Comparison of ENCODE assay signal across 8 mouse cellular contexts in genomic region chr11:19012463-19013115, GRCm38 (mm10). TPM values are rescaled to one million over a fixed set of nuclear protein-coding genes. Genes with fewer than 3 reads are reported as not detected.
A peak's percentile ranks its signal among the peaks of the same experiment; 100 is the strongest.
DNase-seq lines count a peak whose midpoint lies in the region; ATAC-seq lines count a peak whose summit lies in the region.

No protein-coding gene starts in this region.

- H3K9ac ChIP-seq in heart, embryonic 11.5 days (ENCODE audit: low read depth, low read length) = peak overlapping the region; percentile 99
- H3K9ac ChIP-seq in embryonic facial prominence, embryonic 11.5 days (replicated peaks; ENCODE audit: low read length) = no peak overlapping the region; the same call in 1 of the 2 replicates
- H3K9ac ChIP-seq in hindbrain, embryonic 12.5 days = peak overlapping the region; percentile 99
- H3K9ac ChIP-seq in midbrain, embryonic 16.5 days (ENCODE audit: low read depth, low read length) = no peak overlapping the region

- H3K27me3 ChIP-seq in heart, embryonic 11.5 days (ENCODE audit: control insufficient read depth, insufficient read depth, low read length) = no peaks in the 10 kb centered on the region
- peaks cover 12% of the 10 kb centered on the region for H3K27me3 ChIP-seq in embryonic facial prominence, embryonic 11.5 days (ENCODE audit: control insufficient read depth, insufficient read depth, low read length)
- no peaks in the 10 kb centered on the region for H3K27me3 ChIP-seq in hindbrain, embryonic 12.5 days
- H3K27me3 ChIP-seq in midbrain, embryonic 16.5 days (ENCODE audit: control insufficient read depth, insufficient read depth, low read depth, low read length) = peaks cover 18% of the 10 kb centered on the region

- no peak for ATAC-seq in heart, embryonic 11.5 days (replicated peaks; ENCODE audit: insufficient number of reproducible peaks, low FRiP score, low TSS enrichment)
- no peak for ATAC-seq in embryonic facial prominence, embryonic 11.5 days (replicated peaks; ENCODE audit: insufficient number of reproducible peaks, low FRiP score, low TSS enrichment, low read depth)
- no peak for ATAC-seq in hindbrain, embryonic 12.5 days (ENCODE audit: low FRiP score)
- no peak for ATAC-seq in midbrain, embryonic 16.5 days

- H3K4me2 ChIP-seq in heart, embryonic 11.5 days = peak overlapping the region; percentile 81
- peak overlapping the region; percentile 82 for H3K4me2 ChIP-seq in embryonic facial prominence, embryonic 11.5 days (ENCODE audit: low read depth, low read length)
- peak overlapping the region; percentile 85 for H3K4me2 ChIP-seq in hindbrain, embryonic 12.5 days (replicated peaks)
- H3K4me2 ChIP-seq in midbrain, embryonic 16.5 days (ENCODE audit: low read length) = peak overlapping the region; percentile 62

- intact Hi-C loops in heart, postnatal 10 days (cut with DNase I) = no loop called here
- intact Hi-C loops in left cerebral cortex, postnatal 36 days (cut with DNase I) = no loop called here

- peaks cover 40% of the 10 kb centered on the region for H3K4me1 ChIP-seq in heart, embryonic 11.5 days (ENCODE audit: control insufficient read depth, insufficient read depth, low read length)
- peaks cover 4% of the 10 kb centered on the region for H3K4me1 ChIP-seq in embryonic facial prominence, embryonic 11.5 days (ENCODE audit: control insufficient read depth, insufficient read depth, low read length)
- peaks cover 52% of the 10 kb centered on the region for H3K4me1 ChIP-seq in hindbrain, embryonic 12.5 days
- H3K4me1 ChIP-seq in midbrain, embryonic 16.5 days (ENCODE audit: control insufficient read depth, insufficient read depth, low read length) = peaks cover 15% of the 10 kb centered on the region

- WGBS in heart, embryonic 11.5 days (ENCODE audit: insufficient replicate concordance) = 20% methylated on average over 2 of the region's 2 CpGs
- 21% methylated on average over 2 of the region's 2 CpGs for WGBS in embryonic facial prominence, embryonic 11.5 days
- WGBS in hindbrain, embryonic 12.5 days = 8% methylated on average over 2 of the region's 2 CpGs
- WGBS in midbrain, embryonic 16.5 days = 22% methylated on average over 2 of the region's 2 CpGs

- no peak for DNase-seq in heart, postnatal 10 days
- no peak for DNase-seq in embryonic facial prominence, embryonic 11.5 days (ENCODE audit: low spot score)
- no peak for DNase-seq in left cerebral cortex, postnatal 36 days (ENCODE audit: low spot score in 2 of 2)
- DNase-seq in layer of hippocampus, adult 18-20 months (ENCODE audit: low spot score in 2 of 2) = no peak
- DNase-seq in kidney, postnatal 10 days = no peak

- H3K36me3 ChIP-seq in heart, embryonic 11.5 days (ENCODE audit: control insufficient read depth, insufficient read depth, low read length) = peaks cover 2% of the 10 kb centered on the region; the same call in 1 of the 2 replicates
- H3K36me3 ChIP-seq in embryonic facial prominence, embryonic 11.5 days (replicated peaks; ENCODE audit: control insufficient read depth, insufficient read depth, low read depth, low read length) = no peaks in the 10 kb centered on the region
- 0 out of 2 replicates have a peak, but pooled peaks cover 2% of the 10 kb centered on the region for H3K36me3 ChIP-seq in hindbrain, embryonic 12.5 days
- no peaks in the 10 kb centered on the region for H3K36me3 ChIP-seq in midbrain, embryonic 16.5 days (ENCODE audit: control insufficient read depth, insufficient read depth, low read length)

- no peaks in the 10 kb centered on the region for H3K9me3 ChIP-seq in heart, embryonic 11.5 days (replicated peaks; ENCODE audit: control insufficient read depth, low read length)
- H3K9me3 ChIP-seq in embryonic facial prominence, embryonic 11.5 days (replicated peaks; ENCODE audit: control insufficient read depth, low read length) = no peaks in the 10 kb centered on the region
- no peaks in the 10 kb centered on the region for H3K9me3 ChIP-seq in hindbrain, embryonic 12.5 days (replicated peaks)
- H3K9me3 ChIP-seq in midbrain, embryonic 16.5 days (replicated peaks; ENCODE audit: control insufficient read depth, low read length, poor library complexity, severe bottlenecking) = no peaks in the 10 kb centered on the region

- H3K4me3 ChIP-seq in heart, embryonic 11.5 days (ENCODE audit: low read depth, low read length) = peak overlapping the region; percentile 70
- peak overlapping the region; percentile 62 for H3K4me3 ChIP-seq in embryonic facial prominence, embryonic 11.5 days (ENCODE audit: low read depth, low read length)
- peak overlapping the region; percentile 76 for H3K4me3 ChIP-seq in hindbrain, embryonic 12.5 days
- 0 out of 2 replicates have a peak overlapping the region, but pooled peaks have one; percentile 34 for H3K4me3 ChIP-seq in midbrain, embryonic 16.5 days (ENCODE audit: low read depth, low read length)

- peak overlapping the region; percentile 100 for H3K27ac ChIP-seq in heart, embryonic 11.5 days (ENCODE audit: low read depth, low read length)
- no peak overlapping the region; the same call in none of the 2 replicates for H3K27ac ChIP-seq in embryonic facial prominence, embryonic 11.5 days (replicated peaks; ENCODE audit: low read depth, low read length)
- H3K27ac ChIP-seq in hindbrain, embryonic 12.5 days = peak overlapping the region; percentile 100
- no peak overlapping the region for H3K27ac ChIP-seq in midbrain, embryonic 16.5 days (ENCODE audit: low read length)

RNA-seq across cellular contexts. Expression of gene Meis1, which starts 6.2 kb away (rescaled TPM):
- polyA plus RNA-seq in heart, embryonic 11.5 days (2014; fragmentation: Nextera tagmentation; extraction: Ambion mirVana) = 72.8 and 89.0 TPM in 2 replicates
- total RNA-seq in heart, postnatal 10 days (2021) = 10 to 100 TPM; 26.9 to 44.1 TPM
- 89.8 and 91.2 TPM in 2 replicates for polyA plus RNA-seq in embryonic facial prominence, embryonic 11.5 days (2014; fragmentation: Nextera tagmentation; extraction: Ambion mirVana)
- 173 and 204 TPM in 2 replicates for polyA plus RNA-seq in hindbrain, embryonic 12.5 days (2016; fragmentation: Nextera tagmentation; extraction: Ambion mirVana)
- 34.6 and 35.5 TPM in 2 replicates for polyA plus RNA-seq in midbrain, embryonic 16.5 days (2015; fragmentation: Nextera tagmentation; extraction: Ambion mirVana)
- total RNA-seq in left cerebral cortex, postnatal 36 days (2021) = 1 to 10 TPM; 4.6 to 7.0 TPM
- 1 to 10 TPM; 2.1 to 2.2 TPM for total RNA-seq in layer of hippocampus, adult 18-20 months (2021)

Comparison
In these comparisons a context has a peak if more than half of its experiments do, and no peak if none do; other contexts are left out.
1. H3K27ac ChIP-seq: peak in heart, embryonic 11.5 days (single experiment) and hindbrain, embryonic 12.5 days (single experiment); none in embryonic facial prominence, embryonic 11.5 days (single experiment) and midbrain, embryonic 16.5 days (single experiment).
2. H3K9ac ChIP-seq: peak in heart, embryonic 11.5 days (single experiment) and hindbrain, embryonic 12.5 days (single experiment); none in embryonic facial prominence, embryonic 11.5 days (single experiment) and midbrain, embryonic 16.5 days (single experiment).
3. Peak in every context shown above with its lines, with median percentiles within 50 percentile points of each other: H3K4me2 ChIP-seq and H3K4me3 ChIP-seq.